Mouse (Mus musculus) T-helper 17 cell (primary cell): ENCODE results near the gene Srsf10.

Experiments used
- in situ Hi-C, 2 experiments: fragments of 300-600 bp; cut with MboI, MseI; formaldehyde crosslinking; loops; 1 replicate in 1 of 2; 2 replicates in 1 of 2; pipeline ENCODE4 v1.15.1; 2025; ENCODE audit warnings: high pct_unique_total_duplicates in 2 of 2

Gene Srsf10

GRCm38 (mm10) chr4:135854630-135855029, 917 bp upstream of the Srsf10 start:
- in situ Hi-C loops, result loop anchor here in 1 of 2 experiments (25.0 kb wide), 1 partner anchor 1508 kb away; the partner anchor contains the start of gene Cdc42

DNA sequence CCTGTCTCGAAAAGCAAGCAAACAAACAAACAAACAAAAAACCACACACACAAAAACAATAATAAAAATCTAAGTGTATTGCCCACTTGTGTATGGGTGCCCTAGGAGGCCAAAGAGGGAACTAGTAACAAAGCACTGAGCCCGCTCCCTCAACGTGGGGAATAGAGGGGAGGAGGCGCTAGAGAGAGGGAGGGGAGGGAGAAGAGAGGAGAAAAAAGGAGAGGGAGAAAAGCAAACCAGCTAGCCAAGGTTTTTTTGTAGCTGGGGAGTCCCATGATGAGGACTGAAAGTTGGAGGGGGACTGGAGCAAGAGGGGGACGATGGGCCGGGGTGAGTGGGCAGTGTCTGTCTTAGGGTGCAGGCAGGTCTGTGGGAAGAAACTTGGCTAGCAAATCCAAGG, 467 bp upstream of the Srsf10 start:
- in situ Hi-C loops, result loop anchor here in 1 of 2 experiments (25.0 kb wide), 1 partner anchor 1507 kb away; the partner anchor contains the start of gene Cdc42

- in situ Hi-C loops, result loop anchor here in 1 of 2 experiments (25.0 kb wide), 1 partner anchor 1506 kb away; the partner anchor contains the start of gene Cdc42
Observed at GRCm38 (mm10) chr4:135856223-135857091, 910 bp downstream of the Srsf10 start.

DNA sequence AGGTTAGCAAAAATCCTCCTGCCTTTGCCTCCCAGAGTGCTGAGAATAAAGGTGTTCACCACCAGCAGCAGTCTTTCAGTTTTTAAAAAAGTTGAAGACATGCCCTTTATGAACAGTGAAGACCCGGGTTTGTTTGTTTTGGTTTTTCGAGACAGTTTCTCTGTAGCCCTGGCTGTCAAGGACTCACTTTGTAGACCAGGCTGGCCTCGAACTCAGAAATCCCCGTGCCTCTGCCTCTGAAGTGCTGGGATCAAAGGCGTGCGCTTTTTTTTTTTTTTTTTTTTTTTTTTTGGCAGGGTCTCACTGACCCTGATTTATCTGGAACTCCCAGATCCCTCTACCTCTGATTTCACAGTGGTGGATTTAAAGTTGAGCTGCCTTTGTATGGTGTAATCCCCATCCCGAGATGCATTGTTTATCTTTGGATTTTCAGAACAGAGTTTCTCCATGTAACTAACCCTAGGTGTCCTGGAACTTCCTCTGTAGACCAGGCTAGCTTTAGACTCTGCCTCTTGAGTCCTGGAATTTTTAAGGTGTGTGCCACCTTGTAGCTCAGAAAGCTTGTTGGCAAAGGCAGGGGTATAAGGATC, 2.1 kb downstream of the Srsf10 start:
- in situ Hi-C loops, result loop anchor here in 1 of 2 experiments (25.0 kb wide), 1 partner anchor 1505 kb away; the partner anchor contains the start of gene Cdc42

GRCm38 (mm10) chr4:135868996-135869395, 13.4 kb downstream of the Srsf10 start:
- in situ Hi-C loops, result loop anchor here in 1 of 2 experiments (25.0 kb wide), 1 partner anchor 1493 kb away; the partner anchor contains the start of gene Cdc42

DNA sequence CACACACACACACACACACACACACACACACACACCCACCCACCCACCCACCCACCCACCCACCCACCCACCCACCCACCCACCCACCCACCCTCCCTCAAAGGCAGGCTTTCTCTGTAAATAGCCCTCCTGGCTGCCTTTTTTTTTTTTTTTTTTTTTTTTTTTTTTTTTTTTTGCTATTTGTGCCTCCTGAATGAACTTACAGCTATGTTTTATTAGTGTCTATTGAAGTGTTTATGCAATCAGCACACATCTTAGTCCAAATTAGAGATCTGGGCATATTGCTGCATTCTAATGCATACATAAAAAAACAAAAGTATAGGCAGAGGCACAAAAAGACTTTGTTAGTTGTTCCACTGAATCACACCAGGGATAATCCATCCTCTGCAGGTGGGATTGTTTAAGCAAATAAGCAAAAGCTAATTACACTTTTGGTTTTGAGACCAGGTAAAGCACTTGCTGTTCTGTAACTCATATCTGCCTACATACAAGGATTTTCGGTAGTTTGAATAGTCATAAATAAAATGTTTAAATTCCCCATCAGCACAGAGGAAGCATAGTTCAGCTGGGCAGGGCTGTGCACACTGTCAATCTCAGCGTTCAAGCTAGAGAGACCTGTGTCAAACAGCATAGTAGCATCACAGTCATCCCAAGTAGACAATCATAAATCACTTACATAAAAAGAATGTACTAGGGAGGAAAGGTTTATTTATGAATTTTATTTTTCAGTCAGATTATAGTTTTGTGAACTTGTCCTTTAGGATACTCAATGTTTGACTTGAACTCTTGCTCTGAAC, 14.9 kb downstream of the Srsf10 start:
- in situ Hi-C loops, result loop anchor here in 1 of 2 experiments (25.0 kb wide), 1 partner anchor 1492 kb away; the partner anchor contains the start of gene Cdc42

DNA sequence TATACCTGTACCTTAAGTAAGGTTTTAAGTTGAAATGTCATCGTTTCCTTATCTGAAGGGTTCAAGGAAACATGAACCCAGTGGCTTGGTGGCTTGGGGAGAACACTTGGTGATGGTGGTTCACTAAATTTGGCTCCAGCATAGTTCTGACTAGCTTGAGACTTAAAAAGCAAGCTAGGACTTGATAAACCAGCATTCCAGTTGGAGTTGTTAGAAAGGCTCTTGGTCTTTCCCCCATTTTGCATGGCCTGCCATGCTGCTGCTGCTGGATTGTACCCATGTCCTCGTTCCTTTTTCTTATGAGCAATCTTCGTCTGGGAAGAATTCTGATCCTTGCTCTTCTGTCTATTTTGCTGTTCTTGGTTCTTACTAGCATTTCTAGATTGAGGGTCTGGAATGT, 16.5 kb downstream of the Srsf10 start:
- in situ Hi-C loops, result loop anchor here in 1 of 2 experiments (25.0 kb wide), 1 partner anchor 1490 kb away; the partner anchor contains the start of gene Cdc42

DNA sequence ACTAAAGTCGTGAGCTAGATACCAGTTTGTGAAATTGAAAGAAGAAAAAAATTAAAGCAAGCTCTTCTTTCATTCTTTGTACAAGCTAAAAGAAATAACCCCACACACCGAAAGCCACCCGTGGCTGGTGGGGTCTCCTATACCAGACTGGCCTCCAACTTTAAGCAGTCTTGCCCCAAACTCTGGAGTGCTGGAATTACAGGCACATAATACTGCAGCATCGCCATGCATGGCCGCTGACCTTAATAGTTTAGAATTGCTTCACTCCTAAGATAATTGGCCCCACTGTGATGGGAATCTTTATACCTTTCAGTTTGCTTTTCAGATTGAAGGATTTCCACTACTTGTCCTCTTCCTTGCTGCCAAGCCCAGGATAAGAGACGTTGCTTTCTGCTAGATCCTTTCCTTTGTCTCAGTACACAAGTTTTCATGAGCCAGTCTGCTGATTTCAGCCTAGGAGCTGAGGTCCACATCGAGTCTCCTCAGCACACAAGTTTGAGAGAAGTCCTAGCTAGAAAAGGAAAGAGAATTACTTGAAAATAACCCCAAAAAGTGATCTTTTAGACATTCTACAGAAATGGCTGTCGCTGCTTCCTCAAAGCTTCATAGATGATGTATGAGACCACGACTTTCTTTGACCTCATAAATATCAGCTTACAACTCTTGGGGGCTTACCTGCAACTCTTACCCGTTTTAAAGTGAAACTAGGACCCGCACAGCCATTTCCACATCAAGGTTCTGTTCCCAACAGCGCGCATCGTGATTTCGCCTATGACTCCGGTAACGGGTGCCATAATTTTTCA, 17.2 kb downstream of the Srsf10 start:
- in situ Hi-C loops, result loop anchor here in 1 of 2 experiments (25.0 kb wide), 1 partner anchor 1490 kb away; the partner anchor contains the start of gene Cdc42

DNA sequence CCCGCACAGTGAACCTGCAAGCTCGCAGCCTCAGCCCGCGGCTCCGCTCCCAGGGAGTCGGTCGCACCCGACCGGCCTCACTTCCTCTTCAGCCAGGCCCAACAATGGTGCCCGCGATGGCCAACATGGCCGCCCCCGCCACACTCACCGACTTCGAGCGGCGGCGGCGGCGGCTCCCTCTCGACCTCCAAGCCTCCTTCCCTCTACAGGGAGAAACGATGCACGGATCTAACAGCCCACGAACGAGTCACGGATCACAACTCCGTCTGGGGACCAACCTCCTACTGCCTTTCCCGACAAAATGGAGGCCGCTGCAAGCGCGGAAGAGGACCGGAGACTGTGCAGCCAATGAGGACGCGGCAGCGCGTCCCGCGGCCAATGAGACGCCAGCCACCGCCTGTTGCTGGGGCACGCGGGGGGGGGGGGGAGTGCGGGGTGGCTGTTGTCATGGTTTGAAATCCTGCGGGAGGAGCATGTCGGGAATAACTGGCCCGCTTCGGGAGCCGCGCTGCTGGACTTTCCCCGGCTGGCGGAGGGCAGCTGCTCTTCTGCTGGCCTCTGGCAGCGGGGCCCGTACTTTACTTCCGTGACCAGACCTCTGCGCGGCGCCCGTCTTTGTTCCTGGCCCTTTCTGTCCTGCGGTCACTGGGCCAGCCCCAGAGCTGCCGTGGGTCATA, 18.1 kb downstream of the Srsf10 start, which contains the start of gene Pnrc2:
Gene Pnrc2 (minus strand): TSS at position 325 of the 677 bp plus-strand sequence.
- in situ Hi-C loops, result loop anchor here in 1 of 2 experiments (25.0 kb wide), 1 partner anchor 1489 kb away; the partner anchor contains the start of gene Cdc42

DNA sequence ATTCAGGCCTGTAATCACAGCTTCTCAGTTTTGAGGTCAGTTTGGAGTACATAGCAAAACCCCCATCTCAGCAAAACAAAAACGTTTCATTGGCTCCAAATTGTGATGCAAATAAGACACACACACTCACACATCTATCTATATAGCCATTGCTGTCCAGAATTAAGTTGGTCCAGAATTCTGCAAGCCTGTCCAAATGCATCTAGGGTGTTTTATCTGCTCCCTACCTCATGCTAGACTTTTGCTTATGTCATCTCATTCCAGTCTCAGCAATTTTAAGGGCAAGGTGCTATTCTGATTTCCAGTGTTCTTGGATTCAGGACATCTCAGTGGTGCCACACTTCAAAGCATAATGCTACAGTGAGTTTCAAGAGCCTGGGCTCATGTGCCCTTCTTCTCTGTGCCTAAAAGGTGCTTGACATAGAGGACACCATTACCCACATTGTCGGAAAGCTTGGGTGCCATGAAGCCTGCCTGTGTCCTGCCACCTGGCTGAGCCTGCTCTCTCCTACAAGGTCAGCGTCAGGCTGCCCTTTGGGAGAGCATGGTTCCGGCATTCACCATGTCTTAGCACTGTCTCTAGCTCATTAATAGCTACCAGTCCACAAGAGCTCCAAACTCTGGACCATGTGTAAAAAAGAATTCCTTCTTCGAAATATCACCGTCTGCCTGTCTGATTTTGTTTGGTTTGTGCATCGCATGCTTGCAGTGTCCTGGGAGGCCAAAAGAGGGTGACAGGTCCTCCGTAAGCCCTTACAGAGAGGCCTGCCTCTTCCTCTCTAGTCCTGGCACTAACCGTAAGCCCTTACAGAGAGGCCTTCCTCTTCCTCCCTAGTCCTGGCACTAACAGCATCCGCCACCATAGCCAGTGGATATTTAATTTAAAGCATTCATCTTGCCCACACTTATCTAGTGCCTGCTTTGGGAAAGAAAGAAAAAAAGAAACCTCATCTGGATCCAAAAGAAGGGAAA, 19.3 kb downstream of the Srsf10 start:
- in situ Hi-C loops, result loop anchor here in 1 of 2 experiments (25.0 kb wide), 1 partner anchor 1487 kb away; the partner anchor contains the start of gene Cdc42

GRCm38 (mm10) chr4:135875546-135875945, 20.0 kb downstream of the Srsf10 start:
- in situ Hi-C loops, result no loop called here

DNA sequence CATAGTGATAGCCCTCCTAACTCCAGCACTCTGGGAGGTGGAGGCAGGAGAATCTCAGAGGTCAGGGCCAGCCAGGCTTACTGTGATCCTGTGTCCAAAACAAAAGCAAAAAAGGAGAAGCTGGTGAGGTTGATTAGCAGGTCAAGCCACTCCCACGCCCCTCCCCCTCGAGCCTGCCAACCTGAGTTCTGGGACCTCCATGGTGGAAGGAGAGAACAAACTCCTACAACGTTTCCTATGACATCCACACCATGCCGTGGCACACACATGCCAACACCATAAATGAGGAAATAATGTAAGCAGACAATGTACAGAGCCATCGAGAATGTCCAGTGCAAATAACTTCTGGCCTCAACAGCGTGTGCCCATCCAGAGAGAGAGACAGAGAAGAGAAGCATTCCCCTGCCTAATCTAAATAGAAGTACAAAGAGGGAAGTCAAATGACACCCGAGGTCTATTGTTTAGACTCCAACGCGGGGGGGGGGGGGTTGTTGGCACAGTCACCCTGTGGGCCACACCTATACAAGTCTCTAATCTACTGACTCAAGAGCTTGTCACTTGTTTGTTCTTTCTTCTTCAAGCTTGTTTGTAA, 20.5 kb downstream of the Srsf10 start:
- in situ Hi-C loops, result no loop called here

- in situ Hi-C loops, result no loop called here
Observed at GRCm38 (mm10) chr4:135876583-135877020, 21.1 kb downstream of the Srsf10 start.

DNA sequence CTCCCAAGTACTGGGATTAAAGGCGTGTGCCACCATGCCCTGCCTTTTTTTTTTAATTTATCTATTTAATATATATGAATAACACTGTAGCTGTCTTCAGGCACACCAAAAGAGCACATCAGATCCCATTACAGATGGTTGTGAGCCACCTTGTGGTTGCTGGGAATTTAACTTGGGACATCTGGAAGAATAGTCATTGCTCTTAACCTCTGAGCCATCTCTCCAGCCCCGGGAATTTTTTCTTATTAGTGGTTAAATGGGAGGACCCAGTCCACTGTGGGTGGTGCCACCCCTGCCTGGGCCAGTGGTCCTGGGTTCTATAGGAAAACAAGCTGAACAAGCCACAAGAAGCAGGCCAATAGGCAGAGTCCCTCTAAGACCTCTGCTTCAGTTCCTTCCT, 22.2 kb downstream of the Srsf10 start:
- in situ Hi-C loops, result no loop called here

DNA sequence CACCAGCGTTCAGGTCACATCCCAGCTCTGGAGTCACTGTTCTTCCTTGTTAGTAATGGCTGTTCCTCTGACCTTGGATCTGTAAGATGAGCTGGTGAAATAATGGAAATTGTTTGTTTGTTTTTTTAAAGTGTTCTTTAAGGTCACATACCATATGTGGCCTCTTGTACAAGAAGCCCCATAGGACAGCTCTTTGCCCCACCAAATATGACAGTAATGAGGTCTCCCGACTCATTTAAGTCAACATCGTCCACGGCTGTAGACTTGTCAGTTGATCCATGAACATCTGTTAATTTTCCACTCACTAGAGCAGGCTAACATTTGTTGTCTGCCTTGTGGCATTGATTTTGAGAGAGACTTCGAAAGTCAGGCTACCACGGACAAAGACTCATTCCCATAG, 23.5 kb downstream of the Srsf10 start:
- in situ Hi-C loops, result no loop called here

DNA sequence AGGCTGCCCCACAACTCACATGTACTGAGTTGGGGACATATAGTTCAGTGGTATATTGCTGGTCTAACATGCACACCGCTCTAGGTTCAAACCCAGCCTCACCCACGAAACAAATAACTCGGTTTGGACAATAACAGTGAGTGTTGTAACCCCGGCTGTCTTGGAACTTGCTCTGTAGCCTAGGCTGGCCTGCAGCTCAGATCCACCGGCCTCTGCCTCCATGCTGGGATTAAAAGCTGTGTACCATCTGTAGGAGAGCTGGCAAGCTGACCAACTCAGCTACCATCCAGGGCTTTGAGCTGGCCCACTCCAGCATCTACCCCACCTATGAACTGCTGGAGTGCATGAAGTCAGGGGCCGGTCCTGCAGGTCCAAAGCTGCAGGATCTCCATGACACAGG, 24.5 kb downstream of the Srsf10 start:
- in situ Hi-C loops, result no loop called here

GRCm38 (mm10) chr4:135880576-135880975, 25.0 kb downstream of the Srsf10 start:
- in situ Hi-C loops, result no loop called here

- in situ Hi-C loops, result no loop called here
Observed at GRCm38 (mm10) chr4:135882023-135882422, 26.5 kb downstream of the Srsf10 start.
